Mouse (Mus musculus) limb, embryonic 12.5 days (tissue): ENCODE measurements around the gene 4930556J24Rik. TPM values are rescaled to one million over a fixed set of nuclear protein-coding genes. Genes with fewer than 3 reads are reported as not detected.

Source experiments
- polyA plus RNA-seq: library from polyadenylated mRNA; unstranded; fragments of >200 nt; fragmentation: Nextera tagmentation; extraction: Ambion mirVana; gene quantifications from 2 replicates; pipeline ENCODE4 v1.2.1, GENCODE M21; 2016

The 4930556J24Rik gene
- polyA plus RNA-seq, 1 experiment from 2014 or later: not detected

Other genes with a start within 250 kb of the 4930556J24Rik start
- gene Osbp2, start 112.9 kb downstream of the 4930556J24Rik start, polyA plus RNA-seq: 0.52 and 0.73 TPM in 2 replicates
- 0.15 and 0.18 TPM in 2 replicates for gene 4921536K21Rik, start 81.7 kb downstream of the 4930556J24Rik start, polyA plus RNA-seq
- 11.2 and 11.4 TPM in 2 replicates for gene Dusp18, start 81.5 kb downstream of the 4930556J24Rik start, polyA plus RNA-seq
- 3.0 and 3.7 TPM in 2 replicates for gene Slc35e4, start 62.1 kb downstream of the 4930556J24Rik start, polyA plus RNA-seq
- 27.4 and 29.9 TPM in 2 replicates for gene Tcn2, start 44.6 kb downstream of the 4930556J24Rik start, polyA plus RNA-seq
- 85.6 and 85.7 TPM in 2 replicates for gene Pes1, start 12.8 kb downstream of the 4930556J24Rik start, polyA plus RNA-seq
- 4.4 and 5.4 TPM in 2 replicates for gene Gal3st1, start 6.9 kb upstream of the 4930556J24Rik start, polyA plus RNA-seq
- not detected in 2 replicates for gene Sec14l4, start 54.7 kb upstream of the 4930556J24Rik start, polyA plus RNA-seq
- not detected in 2 replicates for gene Sec14l3, start 88.1 kb upstream of the 4930556J24Rik start, polyA plus RNA-seq
- gene Mtfp1, start 118.7 kb upstream of the 4930556J24Rik start, polyA plus RNA-seq: 8.7 TPM in 2 replicates
- 3.2 and 3.3 TPM in 2 replicates for gene Sec14l2, start 146.6 kb upstream of the 4930556J24Rik start, polyA plus RNA-seq
- gene Rnf215, start 158.4 kb upstream of the 4930556J24Rik start, polyA plus RNA-seq: 36.6 and 39.5 TPM in 2 replicates
- gene Ccdc157, start 183.5 kb upstream of the 4930556J24Rik start, polyA plus RNA-seq: 9.4 and 10.1 TPM in 2 replicates
- gene Sf3a1, start 183.6 kb upstream of the 4930556J24Rik start, polyA plus RNA-seq: 71.4 and 78.8 TPM in 2 replicates
- 36.5 and 36.8 TPM in 2 replicates for gene Tbc1d10a, start 210.0 kb upstream of the 4930556J24Rik start, polyA plus RNA-seq
- 2.3 and 2.7 TPM in 2 replicates for gene Castor1, start 241.4 kb upstream of the 4930556J24Rik start, polyA plus RNA-seq